Mouse (Mus musculus) skeletal muscle tissue, postnatal 0 days (tissue): ENCODE measurements around the gene Dmc1. TPM values are rescaled to one million over a fixed set of nuclear protein-coding genes. Genes with fewer than 3 reads are reported as not detected.

ENCODE experiments used
- microRNA-seq, 2 experiments: library from miRNA; unstranded; fragments of <30 nt; microRNA quantifications; one replicate each; pipeline ENCODE4; 2016
- polyA plus RNA-seq: library from polyadenylated mRNA; unstranded; fragments of >200 nt; fragmentation: Nextera tagmentation; extraction: Ambion mirVana; gene quantifications from 2 replicates; pipeline ENCODE4 v1.2.1, GENCODE M21; 2015

Dmc1 gene
- 0.76 and 0.85 TPM in 2 replicates for polyA plus RNA-seq

DNA sequence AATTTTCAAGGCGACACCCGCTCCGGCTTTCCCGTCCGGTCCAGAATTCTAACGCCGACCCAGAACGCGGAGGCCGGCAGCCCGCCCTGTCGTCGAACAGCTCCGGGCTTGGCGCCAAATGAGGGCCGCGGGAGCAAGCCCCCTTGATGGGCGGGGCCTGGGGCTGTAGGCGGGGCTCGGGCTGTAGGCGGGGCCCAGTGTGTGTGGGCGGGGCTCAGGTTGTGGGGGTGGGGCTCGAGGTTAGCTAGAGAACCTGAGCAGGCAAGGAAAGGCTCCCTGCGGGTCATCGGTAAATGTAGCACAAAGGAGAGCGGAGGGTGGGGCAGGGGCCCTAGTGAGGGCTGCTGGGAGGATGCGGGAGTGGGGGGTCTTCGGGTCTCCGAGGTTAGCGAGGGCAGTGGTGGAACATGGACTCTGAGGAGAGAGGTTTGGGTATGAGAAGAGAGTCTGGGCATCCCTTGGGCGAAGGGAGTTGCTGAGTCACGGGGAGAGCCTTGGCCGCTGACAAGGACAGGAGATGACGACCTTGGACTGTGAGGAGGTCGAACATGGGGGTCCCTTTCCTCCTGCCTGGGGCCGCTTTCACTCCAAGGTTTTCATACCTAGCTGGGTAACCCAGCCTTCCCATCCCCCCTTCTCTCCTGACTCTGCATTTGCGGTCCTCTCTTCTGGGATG is at the start of gene Dmc1:
Gene Dmc1 (minus strand): TSS at position 120 of the 676 bp plus-strand sequence.

DNA sequence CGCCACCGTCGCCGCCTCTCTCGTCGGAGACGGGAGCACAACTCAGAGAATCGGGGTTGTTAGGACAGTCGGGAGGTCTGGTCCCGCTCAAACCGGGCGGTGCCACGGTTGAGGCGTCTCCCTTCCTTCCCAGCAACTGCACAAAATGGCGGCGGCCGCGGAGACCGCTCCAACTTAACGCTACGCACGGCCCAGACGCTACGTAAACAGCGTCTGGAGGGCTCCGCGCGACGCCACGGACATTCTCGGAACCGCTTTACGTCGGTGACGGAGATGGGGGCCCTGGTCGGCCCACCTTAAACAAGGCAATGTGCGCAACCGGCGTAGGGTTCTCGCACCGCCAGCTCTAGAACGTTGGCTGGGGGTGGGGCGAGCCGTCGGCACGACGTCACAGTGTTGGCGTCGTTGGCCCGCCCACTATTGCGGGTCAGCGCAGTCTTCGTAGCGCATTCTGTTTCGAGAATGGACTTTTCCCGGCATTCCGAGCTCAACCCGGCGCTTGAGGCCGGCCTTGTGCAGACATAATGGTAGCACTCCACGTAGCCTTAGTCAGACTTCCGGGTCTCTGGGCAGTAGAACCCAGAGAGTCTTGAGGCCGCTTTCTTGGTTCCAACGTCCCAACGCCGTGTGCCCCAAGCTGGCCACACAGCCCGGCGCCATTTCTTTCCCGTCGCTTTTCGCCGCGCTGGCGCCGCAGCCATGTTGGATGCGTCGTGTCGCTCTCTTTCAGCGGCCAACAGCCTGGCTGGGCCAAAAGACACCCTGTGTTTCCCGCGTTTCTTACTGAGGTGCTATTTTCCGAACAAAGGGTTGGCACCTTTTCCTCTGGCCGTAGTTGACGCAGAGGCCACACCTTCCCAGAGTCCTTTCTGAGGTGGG is 58.3 kb downstream of the Dmc1 start, which contains the start of gene Ddx17:
Gene Ddx17 (minus strand): TSS at position 332 of the 879 bp plus-strand sequence.

DNA sequence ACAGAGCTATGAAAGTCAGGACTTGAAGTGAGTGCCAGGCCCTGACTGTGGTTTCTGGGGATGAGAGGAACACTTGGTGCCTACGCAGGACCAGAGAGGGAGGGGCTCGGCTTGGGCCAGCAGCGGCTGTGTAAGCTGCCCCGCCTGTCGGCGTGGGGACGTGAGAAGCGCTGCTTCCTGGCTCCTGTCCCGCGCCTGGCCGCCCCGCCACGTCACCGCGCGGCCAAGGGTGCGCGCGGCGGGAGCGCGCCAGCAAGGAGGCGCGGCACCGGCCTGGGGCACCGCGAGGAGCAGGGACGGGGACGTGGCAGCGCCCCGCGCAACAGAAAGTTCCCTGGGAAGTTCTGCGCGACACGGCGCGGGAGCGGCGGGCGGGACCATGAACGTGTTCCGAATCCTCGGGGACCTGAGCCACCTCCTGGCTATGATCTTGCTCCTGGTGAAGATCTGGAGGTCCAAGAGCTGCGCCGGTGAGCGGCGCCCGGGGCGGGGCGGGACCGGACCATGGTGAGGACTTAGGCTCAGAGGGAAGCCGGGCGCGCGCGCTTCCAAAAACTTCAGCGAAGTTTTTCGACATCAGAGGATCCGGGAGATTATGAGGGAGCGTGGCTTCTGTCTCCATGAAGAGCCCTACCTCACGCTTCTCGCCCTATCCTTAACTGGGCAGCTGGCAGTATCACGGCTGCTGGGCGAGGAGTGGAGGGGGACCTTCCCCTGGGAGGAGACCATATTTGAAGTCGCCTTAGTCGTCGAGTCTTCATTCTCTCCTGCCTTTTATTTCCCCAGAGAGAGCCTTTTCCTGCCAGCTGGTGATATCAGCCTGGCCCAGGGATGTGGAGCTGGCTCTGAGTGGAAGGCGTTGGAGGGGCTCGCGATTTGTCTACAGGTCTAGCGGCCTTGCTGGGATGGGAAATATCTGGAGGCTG is 88.5 kb downstream of the Dmc1 start, which contains the start of gene Kdelr3:
Gene Kdelr3 (plus strand): TSS at position 241 of the 926 bp plus-strand sequence.

Small RNAs within 50 kb of the gene (microRNA-seq; reads per million reads assigned to microRNA genes)
- 0 reads per million in 2 experiments for gene Gm27903

Other genes with a start within 250 kb of the Dmc1 start
- 43.1 and 46.5 TPM in 2 replicates for gene Tmem184b, start 201.5 kb downstream of the Dmc1 start, polyA plus RNA-seq
- gene Csnk1e, start 149.5 kb downstream of the Dmc1 start, polyA plus RNA-seq, result 63.4 and 64.3 TPM in 2 replicates
- gene Kcnj4, start 99.9 kb downstream of the Dmc1 start, polyA plus RNA-seq, result not detected in 2 replicates
- gene Kdelr3, start 88.7 kb downstream of the Dmc1 start, polyA plus RNA-seq, result 53.3 and 84.0 TPM in 2 replicates
- gene Ddx17, start 58.4 kb downstream of the Dmc1 start, polyA plus RNA-seq, result 15.3 and 15.8 TPM in 2 replicates
- gene Fam227a, start 53.8 kb upstream of the Dmc1 start, polyA plus RNA-seq, result 0.19 and 0.40 TPM in 2 replicates
- gene Cby1, start 54.1 kb upstream of the Dmc1 start, polyA plus RNA-seq, result 26.4 and 30.0 TPM in 2 replicates
- gene Tomm22, start 65.8 kb upstream of the Dmc1 start, polyA plus RNA-seq, result 186 and 205 TPM in 2 replicates
- gene Josd1, start 82.8 kb upstream of the Dmc1 start, polyA plus RNA-seq, result 11.3 TPM in 2 replicates
- gene Gtpbp1, start 85.7 kb upstream of the Dmc1 start, polyA plus RNA-seq, result 8.6 and 10.5 TPM in 2 replicates
- 4.6 and 5.8 TPM in 2 replicates for gene Sun2, start 137.4 kb upstream of the Dmc1 start, polyA plus RNA-seq
- gene Dnal4, start 172.7 kb upstream of the Dmc1 start, polyA plus RNA-seq, result 27.7 and 28.2 TPM in 2 replicates
- 1.4 and 1.8 TPM in 2 replicates for gene Nptxr, start 199.7 kb upstream of the Dmc1 start, polyA plus RNA-seq
- gene Npcd, start 229.1 kb upstream of the Dmc1 start, polyA plus RNA-seq, result 0.11 TPM in 1 of 2 replicates, not detected in the other
- gene Cbx6, start 229.6 kb upstream of the Dmc1 start, polyA plus RNA-seq, result 22.0 and 22.9 TPM in 2 replicates